Mouse (Mus musculus) regulatory T cell (primary cell): ENCODE data around the gene Ssxb5.
"Not testable (repeated sequence)": the region's sequence is repeated elsewhere in the genome, so short reads cannot be mapped to it uniquely, and the experiment has no call there.

Experiments
- in situ Hi-C: fragments of 300-600 bp; cut with MboI, MseI; formaldehyde crosslinking; loops from one replicate; pipeline ENCODE4 v1.15.1; 2025; ENCODE audit warnings: high pct_unique_total_duplicates

The Ssxb5 gene

DNA sequence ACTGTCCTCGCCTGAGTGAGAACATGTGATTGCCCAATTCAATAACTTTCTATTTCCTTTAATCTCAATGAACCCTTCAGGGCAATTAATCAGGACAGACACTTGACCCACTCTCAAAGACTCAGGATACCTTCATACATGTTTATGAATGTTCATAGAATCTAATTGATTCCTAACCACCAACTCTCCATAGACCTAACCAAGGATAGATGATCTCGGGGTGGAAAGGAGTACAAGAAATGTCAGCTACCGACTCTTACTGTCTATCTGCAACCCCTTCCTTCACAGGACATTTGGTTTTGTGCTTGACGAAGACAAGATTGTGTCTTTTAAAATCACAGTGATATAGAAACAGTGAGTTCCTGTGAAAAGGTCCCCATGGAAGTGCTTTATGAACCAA lies at the start of gene Ssxb5:
Gene Ssxb5 (plus strand): TSS at position 301 of the 400 bp plus-strand sequence.
- in situ Hi-C loops, result not testable (repeated sequence)

DNA sequence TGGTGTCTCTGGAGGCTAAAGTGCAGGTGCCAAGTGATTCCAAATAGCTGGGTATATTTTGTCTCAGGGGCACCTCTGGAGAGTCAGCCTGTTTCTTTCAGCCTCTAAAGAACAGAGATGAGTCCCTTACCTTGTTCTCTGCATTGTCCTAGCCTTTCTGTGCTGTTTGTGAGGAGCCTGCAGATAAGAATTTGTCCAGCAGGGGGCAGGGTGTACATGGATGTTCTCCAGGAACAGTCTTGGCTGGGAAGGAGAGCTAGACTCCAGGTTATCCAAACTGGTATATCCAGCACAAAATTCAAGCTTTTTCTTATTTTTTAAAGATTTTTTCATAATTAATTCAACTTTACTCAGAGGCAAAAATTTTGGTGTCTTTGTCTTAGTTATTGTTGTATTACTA lies 28.6 kb downstream of the Ssxb5 start:
- in situ Hi-C loops, result loop anchor here (5.0 kb wide), 1 partner anchor 250 kb away; no protein-coding TSS in a partner anchor

DNA sequence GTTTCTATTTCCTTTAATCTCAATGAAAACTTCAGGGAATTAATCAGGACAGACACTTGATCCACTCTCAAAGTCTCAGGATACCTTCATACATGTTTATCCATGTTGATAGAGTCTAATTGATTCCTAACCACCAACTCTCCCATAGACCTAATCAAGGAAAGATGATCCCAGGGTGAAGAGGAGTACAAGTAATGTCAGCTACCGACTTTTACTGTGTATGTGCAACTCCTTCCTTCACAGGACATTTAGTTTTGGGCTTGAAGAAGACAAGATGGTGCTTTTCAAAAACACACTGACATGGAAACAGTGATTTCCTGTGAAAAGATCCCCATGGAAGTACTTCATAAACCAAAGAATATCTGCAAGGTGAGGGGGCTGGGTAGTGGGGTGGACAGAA lies 40.2 kb downstream of the Ssxb5 start, which contains the start of gene Gm6592:
Gene Gm6592 (plus strand): TSS at position 301 of the 400 bp plus-strand sequence.
- in situ Hi-C loops, result no loop called here

DNA sequence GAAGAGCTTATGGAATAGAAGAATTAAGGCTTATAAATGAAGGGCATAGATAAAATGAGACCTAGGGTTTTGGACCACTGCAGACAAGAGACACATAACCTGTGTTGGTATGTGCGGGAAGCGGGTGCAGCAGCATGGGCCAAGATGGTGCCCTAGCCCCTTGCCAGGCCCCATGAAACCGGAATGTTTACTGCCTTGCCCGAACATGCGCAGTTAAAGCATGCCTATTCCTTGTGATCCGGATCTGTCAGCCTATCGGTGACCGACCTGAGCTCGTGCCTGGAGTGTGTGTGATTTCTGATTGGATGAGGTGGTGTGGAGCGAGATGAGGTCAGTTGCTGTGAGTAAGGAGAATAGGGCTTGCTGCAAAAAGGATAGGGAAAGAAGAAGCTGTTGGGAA lies 49.0 kb downstream of the Ssxb5 start:
- in situ Hi-C loops, result no loop called here
